Mouse (Mus musculus) heart, adult 8-10 months (tissue): ENCODE measurements around the gene Gabpb2. TPM values are rescaled to one million over a fixed set of nuclear protein-coding genes. Genes with fewer than 3 reads are reported as not detected.

ENCODE experiments used
- DNase-seq: peaks from one replicate; pipeline ENCODE4 v3.0.0; 2022; ENCODE audit warnings: low spot score
- total RNA-seq, 4 experiments: library from RNA; stranded (reverse); gene quantifications; 2 replicates each; pipeline ENCODE4 v1.2.4; 2022

Gabpb2 gene
- 10 to 100 TPM; 12.2 to 13.9 (median 13.2) TPM for total RNA-seq

DNA sequence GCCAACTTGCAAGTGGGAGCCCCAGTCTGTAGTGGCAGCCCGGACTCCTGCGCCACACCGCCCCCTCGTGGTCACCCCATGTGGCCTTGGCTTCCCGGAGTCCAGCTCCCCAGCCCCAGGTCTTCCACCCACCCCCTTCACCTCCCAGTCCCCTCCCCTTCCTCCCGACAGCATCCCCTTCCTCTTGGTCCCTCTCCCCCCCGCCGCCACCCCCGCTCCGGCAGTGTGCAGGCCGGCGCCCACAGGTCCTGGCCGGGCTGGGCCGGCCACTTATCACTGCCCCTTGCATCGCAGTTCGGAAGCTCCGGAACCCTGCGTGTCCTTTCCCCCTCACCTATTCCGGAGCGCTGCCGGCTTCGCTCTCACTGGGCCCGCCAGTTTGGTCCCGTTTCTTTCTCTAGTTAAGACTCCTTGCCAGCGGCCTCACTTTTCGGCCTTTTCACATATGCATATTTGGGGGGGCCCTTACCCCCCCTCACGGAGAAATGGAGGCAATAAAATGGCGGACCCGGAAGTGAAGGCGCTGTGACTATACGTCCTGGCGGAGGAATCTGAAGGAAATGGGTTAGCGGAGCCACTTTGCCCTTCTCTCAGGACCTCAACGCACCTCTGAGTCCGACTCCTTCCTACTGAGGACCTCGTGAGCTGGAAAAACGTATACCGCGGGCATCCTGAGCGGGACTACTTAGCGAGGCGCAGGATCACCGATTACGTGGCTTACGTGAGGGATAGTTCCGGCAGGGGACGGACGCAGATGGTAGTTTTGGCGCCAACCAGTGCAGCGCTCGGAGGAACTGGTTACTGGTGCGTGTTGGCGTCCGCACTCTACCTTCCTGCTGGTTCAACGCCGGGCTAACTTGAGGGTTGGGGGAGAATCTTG, at the start of gene Gabpb2:
Gene Gabpb2, minus strand, starts transcription at position 662 of the 880 bp plus-strand sequence.
- peak; percentile 95 for DNase-seq

DNA sequence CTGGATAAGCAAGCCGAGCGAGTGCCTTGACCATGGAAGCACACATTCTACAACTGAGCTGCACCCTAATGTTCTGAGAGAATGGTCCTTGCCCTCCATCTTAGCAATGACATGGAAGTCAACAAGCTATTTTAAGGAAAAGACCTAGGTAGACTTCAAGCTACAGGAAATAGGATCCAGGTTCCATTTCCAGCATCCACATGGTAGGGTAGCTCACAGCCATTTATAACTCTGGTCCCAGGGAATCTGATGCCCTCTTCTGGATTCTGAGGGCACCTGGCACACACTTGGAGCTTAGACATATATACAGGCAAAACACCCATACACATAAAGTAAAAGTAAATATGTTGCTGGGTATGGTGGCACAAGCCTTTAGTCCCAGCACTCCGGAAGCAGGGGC, 48.3 kb upstream of the Gabpb2 start:
- no peak for DNase-seq

DNA sequence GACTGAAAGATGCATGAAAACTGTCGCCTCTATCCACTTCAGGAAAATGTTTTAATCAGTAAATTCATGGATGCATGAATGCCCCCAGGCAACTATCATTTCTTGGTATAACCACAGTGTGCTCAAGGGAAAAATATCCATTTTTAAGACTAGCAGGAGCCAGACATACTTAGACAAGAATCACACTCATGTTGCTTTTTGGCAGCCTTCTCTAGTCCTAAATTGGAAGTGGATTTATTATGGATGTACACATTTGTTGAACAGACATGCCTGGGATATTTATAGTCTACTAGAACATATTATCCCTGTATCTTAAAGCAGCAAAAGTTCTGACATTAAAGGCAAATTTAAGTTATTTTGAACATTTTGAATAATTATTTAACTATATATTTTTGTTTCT, 47.0 kb upstream of the Gabpb2 start:
- DNase-seq, result no peak

DNA sequence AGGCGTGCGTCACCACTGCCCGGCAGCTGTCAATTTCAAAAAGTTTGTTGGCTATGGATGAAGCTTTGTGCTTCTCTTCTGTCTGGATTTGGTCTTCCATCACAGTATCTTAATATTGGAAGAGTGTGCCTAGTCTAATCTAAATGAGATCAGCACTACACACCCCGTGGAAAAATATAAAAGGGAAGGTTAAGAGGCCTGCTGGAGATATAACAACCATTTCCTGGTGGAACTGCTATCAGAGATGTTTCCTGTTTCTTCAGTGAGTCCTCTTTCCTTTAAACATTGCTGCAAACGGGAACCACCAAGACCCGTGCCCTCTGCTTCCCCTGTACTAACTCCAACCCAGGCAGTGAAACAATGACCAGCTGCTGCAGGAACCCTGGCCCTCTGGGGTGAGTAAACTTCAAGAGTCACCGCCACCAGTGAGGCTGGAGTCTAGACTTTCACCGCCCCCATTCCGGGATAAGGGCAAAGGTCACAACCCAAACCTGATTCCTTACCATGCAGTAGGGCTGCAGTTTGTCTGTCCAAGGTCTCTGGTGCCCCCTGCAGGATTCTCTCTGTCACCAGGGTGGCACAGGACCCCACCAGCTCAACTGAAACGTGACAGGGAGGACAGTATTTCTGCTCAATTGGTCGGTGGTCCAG, 45.5 kb upstream of the Gabpb2 start:
- DNase-seq, result peak; percentile 69

DNA sequence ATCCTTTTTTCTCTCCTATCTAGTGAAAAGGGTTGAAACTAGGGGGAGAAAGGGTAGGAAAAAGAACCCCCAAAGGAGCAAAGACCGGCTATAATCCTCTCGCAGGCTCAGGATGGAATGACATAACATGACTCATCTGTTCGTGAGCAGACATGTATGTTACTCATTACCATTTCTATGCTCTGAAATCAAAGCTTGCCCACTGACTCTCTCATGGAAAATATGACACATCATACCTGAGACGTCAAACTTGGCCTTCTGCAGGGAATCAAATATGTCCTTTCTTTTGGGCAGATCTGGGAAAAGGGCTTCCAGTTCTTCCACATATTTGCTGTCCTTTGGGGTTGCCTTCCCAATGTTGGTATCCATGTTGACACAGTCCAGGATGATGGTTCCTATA, 44.3 kb upstream of the Gabpb2 start:
- no peak for DNase-seq

DNA sequence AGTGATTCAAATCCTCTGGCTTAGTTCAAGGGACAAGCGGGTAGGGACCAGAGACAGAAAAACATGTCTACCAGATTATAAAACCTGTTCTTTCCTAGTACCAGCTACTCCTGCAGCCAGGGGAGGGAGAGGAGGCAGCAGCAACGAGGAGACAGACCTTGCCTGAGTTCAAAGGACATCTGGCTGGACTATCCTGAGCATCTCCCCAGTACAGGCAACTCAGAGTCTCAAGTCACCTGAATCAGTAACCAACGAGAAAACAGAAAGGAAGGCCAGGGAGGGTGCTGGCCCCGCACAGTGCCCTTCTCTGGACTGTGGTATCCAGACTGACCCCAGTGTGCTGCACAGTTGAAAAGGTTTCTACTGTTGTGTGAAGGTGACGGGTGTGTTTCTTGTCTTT, 39.2 kb upstream of the Gabpb2 start:
- no peak for DNase-seq

DNA sequence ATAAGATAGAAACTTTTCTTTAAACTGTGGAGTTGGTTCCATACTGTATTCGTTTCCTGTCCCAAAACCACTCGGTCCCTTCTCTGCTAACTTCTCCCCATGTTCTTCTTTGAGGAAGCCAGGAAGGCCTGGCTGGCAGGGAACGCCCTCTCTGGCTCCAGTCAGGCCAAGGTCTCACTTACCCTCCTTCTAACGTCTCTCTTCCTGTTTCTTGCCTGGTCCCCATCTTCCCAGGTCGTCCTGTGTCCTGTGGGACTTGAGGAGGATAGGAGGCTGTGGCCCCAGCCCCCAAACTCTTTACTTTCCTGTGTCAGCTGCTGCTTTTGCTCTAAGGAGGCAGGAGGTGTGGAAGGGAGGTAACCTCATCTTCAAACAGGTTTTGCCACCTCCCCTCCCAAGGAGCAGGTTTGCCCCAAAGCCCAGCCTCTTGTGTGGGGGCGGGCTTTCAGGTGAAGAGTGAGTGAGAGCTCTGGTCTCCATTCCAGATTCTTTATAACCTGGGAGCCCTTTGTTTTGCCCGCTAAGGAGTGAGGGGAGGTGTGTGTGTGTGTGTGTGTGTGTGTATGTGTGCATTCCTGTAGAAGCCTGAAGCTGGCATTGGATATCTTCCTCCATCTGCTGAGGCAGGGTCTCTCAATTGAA, 33.2 kb upstream of the Gabpb2 start, which contains the start of gene Bnipl:
Gene Bnipl, minus strand, starts transcription at position 411 of the 642 bp plus-strand sequence.
- DNase-seq, result no peak

DNA sequence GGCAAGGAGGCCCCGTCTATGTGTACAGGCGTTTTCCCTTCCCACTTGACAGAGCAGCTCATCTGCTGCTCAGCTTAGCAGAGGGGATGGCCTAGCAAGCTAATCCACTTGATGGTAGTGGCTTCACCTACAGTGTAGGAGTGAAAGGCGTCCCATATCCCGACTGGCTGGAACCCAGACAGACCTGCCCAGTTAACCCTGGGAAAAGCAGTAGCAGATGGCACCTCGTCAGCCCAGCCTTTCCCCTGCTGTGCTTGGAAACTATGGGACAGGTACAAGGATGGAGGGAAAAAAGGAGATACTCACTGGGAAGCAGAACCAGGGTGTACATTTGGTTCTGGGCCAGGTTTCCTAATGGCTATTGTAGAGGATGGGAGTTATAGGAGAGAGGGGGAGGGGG, 32.6 kb upstream of the Gabpb2 start:
- DNase-seq, result no peak

DNA sequence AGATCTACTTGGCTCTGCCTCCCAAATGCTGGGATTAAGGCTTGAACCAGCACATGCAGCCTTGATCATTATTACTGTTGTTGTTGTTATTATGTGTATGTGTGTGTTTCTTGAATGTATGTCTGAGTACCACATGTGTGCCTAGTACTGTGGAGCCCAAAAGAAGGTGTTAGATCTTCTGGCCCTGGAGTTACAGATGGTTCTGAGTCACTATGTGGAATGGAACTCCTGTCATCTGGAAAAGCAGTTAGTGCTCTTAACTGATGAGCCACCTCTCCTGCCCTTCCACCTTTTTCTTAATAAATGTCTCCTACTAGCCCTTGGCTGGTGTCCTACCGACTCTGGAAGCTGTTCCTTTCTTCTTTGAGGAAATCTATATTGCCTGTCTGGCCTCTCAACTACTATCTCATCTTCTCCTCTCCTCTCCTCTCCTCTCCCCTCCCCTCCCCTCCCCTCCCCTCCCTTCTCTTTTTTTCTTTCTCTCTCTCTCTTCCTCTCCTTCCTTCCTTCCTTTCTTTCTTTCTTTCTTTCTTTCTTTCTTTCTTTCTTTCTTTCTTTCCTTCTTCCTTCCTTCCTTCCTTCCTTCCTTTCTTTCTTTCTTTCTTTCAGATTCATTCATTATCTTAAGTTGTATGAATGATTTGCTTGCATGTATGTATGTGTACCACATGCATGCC, 30.1 kb upstream of the Gabpb2 start:
- DNase-seq, result no peak

DNA sequence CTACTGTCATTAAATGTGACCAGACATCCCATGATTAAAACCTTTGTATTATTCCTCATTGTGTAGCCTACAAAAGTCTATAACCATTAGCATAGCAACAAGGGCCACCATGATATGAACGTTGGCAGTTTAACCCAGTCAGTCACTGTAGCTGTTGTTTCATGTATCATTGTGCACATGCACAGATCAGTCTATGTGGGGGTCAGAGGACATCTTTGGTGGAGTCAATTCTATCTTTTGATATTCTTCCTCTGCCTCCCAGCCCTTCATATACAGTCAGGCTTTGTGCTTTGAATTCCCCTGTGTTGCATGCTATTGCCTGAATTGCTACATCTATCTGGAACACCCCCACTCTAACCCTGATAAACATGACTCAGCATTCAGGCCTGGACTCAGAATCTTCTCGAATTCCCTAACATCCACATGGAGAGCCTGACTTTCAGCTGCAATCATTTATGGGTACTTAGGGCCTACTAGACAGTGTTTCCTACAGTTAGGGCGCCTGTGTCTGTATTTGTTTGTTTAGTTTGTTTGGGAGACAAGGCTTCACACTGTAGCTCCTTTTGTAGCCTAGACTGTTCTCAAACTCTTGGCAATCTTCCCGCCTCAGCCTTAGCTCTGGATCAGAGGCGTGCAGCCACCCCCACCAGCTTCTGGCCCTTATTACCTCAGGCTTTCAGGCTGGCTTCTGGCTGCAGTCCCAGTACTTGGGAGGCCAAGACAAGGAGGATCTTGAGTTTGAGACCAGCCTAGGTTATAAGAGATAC, 28.9 kb upstream of the Gabpb2 start:
- no peak for DNase-seq

DNA sequence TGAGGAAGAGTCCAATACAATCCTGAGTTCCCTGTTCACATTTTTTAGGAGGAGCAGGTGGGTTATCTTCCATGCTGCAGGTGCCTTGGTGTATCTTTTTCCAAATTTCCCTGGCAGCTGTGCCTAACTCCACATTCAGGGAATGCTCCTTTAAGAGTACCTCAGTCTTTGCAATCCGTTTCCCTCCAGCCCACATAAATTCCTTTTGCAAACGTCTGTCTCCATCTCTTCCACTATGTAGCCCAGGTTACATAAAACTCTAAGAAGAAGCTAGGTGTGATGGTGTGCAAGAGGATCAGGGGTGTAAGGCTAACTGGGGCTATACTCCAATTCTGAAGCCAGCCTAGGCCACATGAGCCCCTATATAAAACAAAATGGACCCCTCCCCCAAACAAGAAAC, 25.4 kb upstream of the Gabpb2 start:
- DNase-seq, result no peak

DNA sequence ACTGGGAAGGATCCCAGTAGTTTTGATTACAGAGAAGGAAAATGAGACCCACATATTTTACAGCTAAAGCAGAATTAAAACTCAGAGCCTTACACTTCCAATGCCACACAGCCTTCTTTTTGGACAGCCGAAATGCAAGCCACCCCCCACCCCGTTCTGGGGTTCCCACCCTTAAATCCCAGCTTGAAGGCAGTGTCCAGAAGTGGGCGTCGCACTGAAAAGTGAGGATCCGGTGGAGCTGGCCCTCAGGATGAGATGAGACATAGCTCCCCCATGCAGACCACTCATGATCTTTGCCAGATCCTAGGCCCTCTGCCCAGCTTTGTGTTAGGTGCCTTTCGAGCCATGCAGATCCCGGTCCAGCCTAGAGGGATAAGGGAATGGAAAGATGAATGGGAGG, 23.8 kb upstream of the Gabpb2 start, which contains the start of gene Gm128:
Gene Gm128, minus strand, starts transcription at position 101 of the 400 bp plus-strand sequence.
- DNase-seq, result no peak

DNA sequence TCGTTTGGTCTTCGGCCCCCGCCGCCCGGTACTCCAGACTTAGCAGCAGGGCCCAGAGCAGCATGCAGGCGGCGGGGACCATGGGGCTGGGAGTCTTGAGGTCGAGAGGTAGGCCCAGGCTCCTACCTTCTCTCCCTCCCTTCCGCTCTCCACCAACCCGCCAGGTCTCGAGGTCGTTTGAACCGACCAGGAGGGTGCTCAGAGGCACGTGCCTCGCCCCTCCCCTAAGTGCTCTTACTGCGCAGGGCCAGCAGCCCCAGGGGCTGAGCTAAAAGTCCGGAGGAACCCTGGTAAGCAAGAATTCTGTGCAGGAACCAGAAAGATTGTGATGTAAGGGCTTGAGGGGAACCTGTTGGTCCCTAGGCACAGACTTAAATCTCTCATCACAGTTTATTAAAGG, 23.2 kb upstream of the Gabpb2 start:
- no peak for DNase-seq

DNA sequence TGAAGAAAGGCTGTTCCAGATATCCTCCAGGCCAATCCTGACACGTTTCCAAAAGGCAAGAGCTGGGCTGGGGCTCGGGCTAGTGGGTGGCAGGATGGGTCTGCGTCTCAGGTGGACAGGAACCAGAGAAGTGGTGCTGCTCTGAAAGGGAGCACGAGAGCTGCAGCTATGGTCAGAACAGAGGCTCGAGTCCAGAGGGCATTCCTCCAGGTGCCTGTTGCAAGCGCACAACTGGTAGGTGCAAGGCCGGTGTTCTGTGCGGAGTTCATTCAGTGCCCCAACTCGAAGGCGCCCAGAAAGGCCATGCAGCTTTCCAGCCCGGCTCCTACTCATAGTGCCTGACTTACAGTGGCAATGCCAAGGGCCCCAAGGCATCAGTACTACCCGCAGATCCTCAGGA, 22.3 kb upstream of the Gabpb2 start:
- DNase-seq, result no peak

DNA sequence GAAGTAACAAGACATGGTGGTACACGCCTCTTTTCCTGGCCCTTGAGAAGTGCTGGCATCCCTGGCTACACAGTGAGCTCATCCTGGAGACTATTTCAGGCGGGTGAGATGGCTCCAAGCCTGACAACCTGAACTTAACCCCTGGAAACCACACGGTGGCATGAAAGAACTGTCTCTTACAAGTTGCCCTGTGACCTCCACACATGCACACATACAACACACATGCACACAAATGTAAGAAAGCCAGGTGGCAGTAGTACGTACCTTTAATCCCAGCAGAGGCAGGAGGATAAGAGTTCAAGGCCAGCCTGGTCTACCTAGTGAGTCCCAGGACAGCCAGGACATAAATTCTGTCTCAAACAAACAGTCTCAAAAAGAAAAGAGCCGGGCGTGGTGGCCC, 21.3 kb upstream of the Gabpb2 start:
- DNase-seq, result no peak

DNA sequence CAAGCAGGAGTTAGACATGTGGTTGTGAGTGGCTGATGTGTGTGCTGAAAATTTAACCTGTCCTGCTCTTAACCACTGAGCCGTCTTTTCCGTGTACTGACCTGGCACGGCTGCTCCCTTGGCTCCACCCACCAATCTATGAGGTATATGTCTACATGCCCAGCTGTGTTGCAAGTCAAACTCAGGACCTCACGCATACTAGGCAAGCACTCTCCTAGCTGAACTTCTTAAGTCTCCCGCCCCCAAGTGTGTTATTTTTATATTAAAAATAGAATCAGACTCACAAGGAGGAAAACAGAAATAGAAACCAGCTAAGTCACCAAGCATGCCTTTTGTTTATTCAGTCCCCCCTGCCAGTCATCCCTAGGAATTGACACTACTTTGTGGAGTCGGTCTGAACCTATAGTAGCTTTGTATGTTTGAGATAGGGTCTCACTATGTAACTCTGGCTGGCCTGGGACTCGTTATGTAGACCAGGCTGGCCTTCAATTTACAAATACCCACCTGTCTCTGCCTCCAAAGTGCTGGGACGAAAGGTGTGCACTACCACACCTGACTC, 19.9 kb upstream of the Gabpb2 start:
- DNase-seq, result no peak

DNA sequence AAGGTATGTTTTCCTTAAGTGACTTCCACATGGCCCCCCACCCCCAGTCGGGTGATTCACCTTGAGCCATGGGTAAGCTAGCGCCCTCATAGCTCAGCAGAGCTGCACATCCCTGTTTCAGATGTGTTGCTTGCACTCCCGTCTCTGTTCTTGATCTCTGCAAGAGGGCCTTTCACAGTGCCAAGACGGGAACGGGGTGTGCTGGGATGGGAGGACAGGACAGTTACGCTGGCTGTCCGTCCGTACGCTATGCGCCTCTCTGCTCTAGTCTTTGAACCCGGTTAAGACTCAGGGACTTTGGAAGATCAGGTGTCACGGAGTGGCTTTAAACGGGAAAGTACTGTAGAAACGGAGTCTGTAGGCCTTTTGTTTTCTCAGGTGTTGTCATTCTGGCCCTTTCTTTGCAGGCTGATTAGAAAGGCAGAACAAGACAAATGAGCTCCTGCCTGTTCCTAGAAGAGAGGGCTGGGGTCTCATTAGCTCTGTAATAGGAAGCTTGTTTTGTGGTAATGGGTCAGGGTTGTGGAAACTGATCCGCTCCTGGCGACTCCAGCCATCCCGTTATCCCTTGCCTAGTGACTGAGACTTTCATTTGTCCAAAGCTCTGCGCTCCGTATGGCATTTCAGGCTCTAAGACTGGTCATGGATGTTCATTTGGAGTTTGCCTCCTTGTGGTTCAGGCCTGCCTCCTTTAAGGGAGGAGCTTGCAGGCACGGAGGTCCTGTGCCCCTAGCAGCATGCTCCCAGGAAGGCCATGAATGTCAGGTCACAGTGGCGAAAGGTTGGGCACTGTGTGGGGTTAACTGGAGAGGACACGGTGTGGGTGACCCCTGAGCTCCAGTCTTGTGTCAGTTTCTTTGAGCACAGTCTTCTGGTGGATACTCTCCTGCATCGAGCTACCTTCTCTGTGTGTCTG, 17.9 kb upstream of the Gabpb2 start:
- DNase-seq, result no peak

DNA sequence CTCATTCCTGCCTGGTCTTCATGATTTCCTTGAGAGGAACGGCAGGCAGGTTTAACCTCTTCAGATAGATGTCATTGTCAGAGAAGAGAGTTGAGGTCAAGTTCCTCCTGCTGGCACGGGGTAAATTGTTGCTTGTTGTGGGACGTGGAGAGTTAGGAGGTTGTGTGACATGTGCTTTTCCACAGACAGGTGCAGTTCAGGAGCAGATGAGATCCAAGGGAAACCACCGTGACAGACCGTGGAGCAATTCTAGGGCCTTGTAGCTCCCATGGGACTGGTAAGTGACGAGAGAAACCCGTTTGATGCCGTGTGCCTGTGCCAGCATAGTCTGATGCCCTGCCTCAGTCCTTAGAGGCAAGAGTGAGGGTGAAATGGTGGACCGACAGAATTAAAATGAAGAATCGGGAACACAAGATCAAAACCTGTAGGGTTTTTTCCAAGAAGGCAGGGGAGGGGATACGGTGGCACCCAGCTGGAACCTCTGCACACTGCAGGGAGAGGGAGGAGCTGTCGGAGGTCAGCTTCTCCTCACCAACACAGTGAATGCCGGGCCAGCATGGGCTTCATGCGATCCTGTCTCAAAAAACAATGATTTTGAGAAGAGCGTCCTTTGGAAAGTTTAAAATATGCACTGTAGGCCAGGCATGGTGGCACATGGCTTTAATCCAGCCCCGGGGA, 15.7 kb upstream of the Gabpb2 start:
- DNase-seq, result no peak

DNA sequence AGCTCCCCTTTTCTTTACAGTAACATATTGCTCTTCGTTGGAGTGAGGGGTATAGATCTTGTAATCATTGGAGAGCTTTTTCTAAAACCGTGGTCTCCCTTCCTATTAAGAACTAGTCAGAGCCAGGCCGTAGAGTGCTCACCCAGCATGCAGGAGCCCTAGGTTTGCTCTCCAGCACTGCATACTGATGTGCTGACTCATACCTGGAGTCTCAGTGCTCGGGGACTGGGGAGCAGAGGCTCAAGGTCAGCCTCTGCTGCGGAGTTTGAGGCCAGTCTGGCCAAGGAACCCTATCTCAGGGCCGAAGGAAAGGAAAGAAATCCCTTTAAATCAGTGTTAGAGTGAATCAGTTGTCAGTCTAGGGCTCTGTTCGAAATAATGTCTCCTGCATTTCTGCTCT, 15.1 kb upstream of the Gabpb2 start:
- DNase-seq, result no peak
